Mouse (Mus musculus) liver, postnatal 0 days (tissue): ENCODE data around the gene Tmc8. TPM values are rescaled to one million over a fixed set of nuclear protein-coding genes. Genes with fewer than 3 reads are reported as not detected.
A peak's percentile ranks its signal among the peaks of the same experiment; 100 is the strongest.

ENCODE experiments used
- ATAC-seq: fragments of 200-750 bp; cut with Nextera tagmentation; 2 replicates; pipeline ENCODE4 v1.8.0; 2017; ENCODE audit warnings: mild to moderate bottlenecking, moderate library complexity
- DNase-seq: peaks from one replicate; pipeline ENCODE4 v3.0.0-alpha.2; 2016
- H3K27ac ChIP-seq: fragments of 300-500 bp; sonication (generic); 2 replicates; pipeline ENCODE4 v1.5.1; 2014; ENCODE audit warnings: antibody characterized with exemption, moderate library complexity, mild to moderate bottlenecking, low read depth
- H3K27me3 ChIP-seq: fragments of 300-500 bp; sonication (generic); 2 replicates; pipeline ENCODE4 v1.6.1; 2014; ENCODE audit warnings: low read length, control low read depth, mixed read lengths; ENCODE audit not compliant: insufficient read depth
- H3K36me3 ChIP-seq: fragments of 300-500 bp; sonication (generic); replicated peaks from 2 replicates; pipeline ENCODE4 v1.6.1; 2014; ENCODE audit warnings: mild to moderate bottlenecking, control low read depth, low read length, moderate library complexity, mixed read lengths; ENCODE audit not compliant: insufficient read depth
- H3K4me1 ChIP-seq: fragments of 300-500 bp; sonication (generic); 2 replicates; pipeline ENCODE4 v1.6.1; 2014; ENCODE audit warnings: antibody characterized with exemption, mild to moderate bottlenecking, control low read depth; ENCODE audit not compliant: insufficient read depth
- H3K4me2 ChIP-seq: fragments of 300-500 bp; sonication (generic); 2 replicates; pipeline ENCODE4 v1.6.1; 2014; ENCODE audit warnings: low read depth, mild to moderate bottlenecking, low read length, moderate library complexity, mixed read lengths
- H3K4me3 ChIP-seq: fragments of 300-500 bp; sonication (generic); 2 replicates; pipeline ENCODE4 v1.5.1; 2014; ENCODE audit warnings: low read depth, low read length
- H3K9ac ChIP-seq: fragments of 300-500 bp; sonication (generic); replicated peaks from 2 replicates; pipeline ENCODE4 v1.6.1; 2014; ENCODE audit warnings: mild to moderate bottlenecking, moderate library complexity
- H3K9me3 ChIP-seq: fragments of 300-500 bp; sonication (generic); 2 replicates; pipeline ENCODE4 v1.6.1; 2016; ENCODE audit warnings: mild to moderate bottlenecking, control low read depth, low read length, mixed read lengths
- CTCF ChIP-seq: sonication (generic); IDR thresholded peaks from 2 replicates; pipeline ENCODE4 v1.5.1; 2016; ENCODE audit warnings: antibody characterized with exemption, low read depth
- EP300 ChIP-seq: IDR thresholded peaks from 2 replicates; pipeline ENCODE4 v1.6.1; 2016; ENCODE audit warnings: antibody characterized with exemption, low read depth, mild to moderate bottlenecking
- WGBS: fragments of 180-500 bp; shearing (Covaris S2); extraction: QIAGEN DNeasy Blood & Tissue Kit; methylation state at CpG from one replicate; pipeline ENCODE4 v1.1.7; 2014; ENCODE audit not compliant: insufficient replicate concordance; 5-methylcytosine and 5-hydroxymethylcytosine counted together
- polyA plus RNA-seq: library from polyadenylated mRNA; unstranded; fragments of >200 nt; fragmentation: Nextera tagmentation; extraction: Ambion mirVana; gene quantifications from 2 replicates; pipeline ENCODE4 v1.2.1, GENCODE M21; 2015

Tmc8 gene
- polyA plus RNA-seq, 1 experiment from 2014 or later, result 6.8 TPM

DNA sequence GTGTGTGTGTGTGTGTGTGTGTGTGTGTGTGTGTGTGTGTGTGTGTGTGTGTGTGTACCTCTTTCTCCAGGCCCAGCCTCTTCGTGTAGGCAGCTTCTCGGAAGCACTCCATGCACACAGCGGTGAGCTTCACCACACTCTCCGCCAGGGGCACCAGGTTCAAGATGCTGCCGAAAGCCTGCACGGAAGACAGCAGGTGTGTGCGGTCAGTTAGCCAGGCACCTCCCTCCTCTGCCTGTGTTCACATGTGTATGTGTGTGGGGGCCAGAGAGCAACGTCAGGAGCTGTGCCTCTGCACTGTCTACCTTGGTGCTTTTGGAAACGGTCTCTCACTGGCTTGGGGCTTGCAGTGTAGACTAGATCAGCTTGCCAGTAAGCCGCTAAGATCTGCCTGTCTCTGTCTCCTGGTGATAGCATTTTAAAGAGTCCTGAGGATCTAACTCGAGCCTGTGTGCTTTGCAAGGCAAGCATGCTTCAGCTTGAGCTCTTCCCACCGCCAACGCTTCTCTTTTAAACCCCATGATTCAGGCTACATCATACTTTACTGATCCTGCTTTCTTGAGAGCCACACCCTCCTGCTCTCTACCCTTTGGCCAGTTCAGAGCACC is 34.6 kb downstream of the Tmc8 start:
- Histone ChIP-seq H3K4me3 (no peak overlapping the region), H3K27me3 (no peaks in the 10 kb centered on the region), H3K27ac (no peak overlapping the region), H3K4me1 (peaks cover 9% of the 10 kb centered on the region), H3K4me2 (no peak overlapping the region), H3K9me3 (no peaks in the 10 kb centered on the region), H3K9ac (no peak overlapping the region), H3K36me3 (peaks cover 94% of the 10 kb centered on the region)
- TF ChIP-seq CTCF (no peak), EP300 (no peak)
- 88% methylated on average over 12 of the region's 13 CpGs for WGBS
- ATAC-seq (no peak), DNase-seq (no peak)

DNA sequence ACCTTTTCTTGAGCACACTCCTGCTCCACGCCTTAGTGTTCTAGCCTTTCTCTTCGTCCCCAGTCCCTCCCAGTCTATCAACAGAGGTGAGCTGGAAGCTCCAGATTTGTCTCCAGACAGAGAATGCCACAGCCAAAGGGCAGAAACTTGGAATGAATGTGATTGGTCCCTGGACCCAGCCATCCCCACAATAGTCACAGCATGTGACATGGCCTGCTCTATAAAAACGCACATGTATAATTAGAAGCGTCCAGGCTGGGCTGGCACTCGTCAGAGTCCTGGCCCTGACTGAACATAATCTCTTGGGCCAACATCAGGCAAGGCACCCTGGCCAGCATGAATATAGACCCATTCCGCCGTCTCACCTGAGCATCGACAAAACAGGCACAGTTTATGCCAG is 37.2 kb downstream of the Tmc8 start:
- ATAC-seq, result no peak
- no peaks in the 10 kb centered on the region for H3K27me3 ChIP-seq
- H3K9me3 ChIP-seq, result no peaks in the 10 kb centered on the region
- H3K9ac ChIP-seq, result no peak overlapping the region
- DNase-seq, result no peak
- TF ChIP-seq EP300 (no peak), CTCF (no peak)
- no peak overlapping the region for H3K4me3 ChIP-seq
- 81% methylated on average over 8 of the region's 8 CpGs for WGBS
- no peak overlapping the region for H3K4me2 ChIP-seq
- no peak overlapping the region for H3K27ac ChIP-seq
- H3K4me1 ChIP-seq, result peaks cover 10% of the 10 kb centered on the region
- H3K36me3 ChIP-seq, result peaks cover 93% of the 10 kb centered on the region

DNA sequence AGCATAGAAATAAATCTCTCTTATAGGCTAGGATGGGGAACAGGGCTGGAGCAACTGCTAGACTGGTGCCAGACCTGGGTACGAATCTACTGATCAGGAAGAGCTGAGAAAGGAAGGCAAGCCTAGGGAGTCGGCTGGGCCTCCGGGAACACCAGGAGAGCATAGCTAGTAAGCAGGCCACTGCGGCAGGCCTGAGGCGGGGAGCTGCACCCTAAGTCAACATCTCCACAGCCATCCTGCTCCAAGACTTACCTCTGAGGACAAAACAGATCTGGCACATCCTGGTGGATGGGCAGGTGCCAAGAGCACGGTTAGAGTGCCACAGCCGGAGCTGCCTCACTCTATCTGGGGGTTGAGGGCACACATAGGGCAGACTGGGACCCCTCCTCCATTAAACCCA is 38.3 kb downstream of the Tmc8 start:
- Histone ChIP-seq H3K27ac (no peak overlapping the region), H3K27me3 (no peaks in the 10 kb centered on the region), H3K4me2 (no peak overlapping the region), H3K36me3 (peaks cover 86% of the 10 kb centered on the region), H3K9ac (no peak overlapping the region; the same call in 1 of the 2 replicates), H3K4me1 (peaks cover 18% of the 10 kb centered on the region), H3K4me3 (no peak overlapping the region), H3K9me3 (no peaks in the 10 kb centered on the region)
- ATAC-seq, result no peak
- DNase-seq, result no peak
- TF ChIP-seq EP300, result no peak
- TF ChIP-seq CTCF, result no peak
- 92% methylated on average over 7 of the region's 7 CpGs for WGBS

DNA sequence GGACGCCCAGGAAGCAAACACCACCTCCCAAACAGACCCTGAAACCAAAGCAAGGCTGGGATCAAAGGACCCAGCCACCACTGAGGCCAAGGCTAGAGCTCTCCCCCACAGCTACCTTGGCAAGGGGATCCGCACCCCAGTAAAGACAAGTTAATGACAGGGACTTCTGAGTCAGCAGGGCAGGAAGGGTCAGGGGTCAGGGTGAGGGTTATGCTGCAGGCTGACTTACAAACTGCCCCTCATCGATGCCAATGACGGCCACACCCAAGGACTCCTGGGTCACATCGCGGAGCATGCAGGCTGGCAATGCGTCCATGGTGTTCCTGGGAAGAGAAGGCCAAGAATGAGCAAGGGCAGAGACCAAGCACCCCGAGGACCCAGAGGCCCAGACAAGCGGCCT is 40.0 kb downstream of the Tmc8 start:
- H3K9ac ChIP-seq, result no peak overlapping the region
- peaks cover 29% of the 10 kb centered on the region for H3K4me1 ChIP-seq
- no peaks in the 10 kb centered on the region for H3K27me3 ChIP-seq
- H3K36me3 ChIP-seq, result peaks cover 69% of the 10 kb centered on the region
- no peaks in the 10 kb centered on the region for H3K9me3 ChIP-seq
- 88% methylated on average over 9 of the region's 9 CpGs for WGBS
- no peak overlapping the region for H3K4me2 ChIP-seq
- H3K4me3 ChIP-seq, result no peak overlapping the region
- ATAC-seq, result no peak
- DNase-seq, result no peak
- H3K27ac ChIP-seq, result no peak overlapping the region
- TF ChIP-seq EP300, result no peak
- TF ChIP-seq CTCF, result no peak

DNA sequence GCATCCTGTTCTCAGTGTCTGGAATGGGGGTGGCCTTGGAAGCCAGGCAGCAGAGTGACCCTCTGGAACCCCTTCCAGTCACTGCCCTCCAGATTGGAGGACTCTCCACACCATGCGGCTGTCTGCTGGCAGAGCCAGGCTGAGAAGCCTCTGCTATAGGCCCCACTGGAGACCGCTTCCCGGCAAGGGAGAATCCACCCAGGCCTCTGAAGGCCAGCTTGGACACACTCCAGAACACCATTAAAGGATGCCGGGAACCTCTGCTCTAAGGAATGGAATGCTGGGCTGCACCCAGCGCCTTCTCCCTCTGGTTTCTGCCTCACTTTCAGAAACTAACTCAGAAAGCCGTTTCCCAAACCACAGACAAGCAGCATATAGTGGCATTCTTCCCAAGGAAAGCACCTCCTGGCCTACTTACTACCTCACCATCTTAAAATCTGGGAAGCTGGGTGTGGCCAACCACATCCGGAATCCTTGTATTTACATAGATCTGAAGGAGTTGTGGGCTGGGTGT is 40.9 kb downstream of the Tmc8 start:
- 0 out of 2 replicates have a peak overlapping the region, but pooled peaks have one; percentile 94 for H3K4me2 ChIP-seq
- peaks cover 60% of the 10 kb centered on the region for H3K36me3 ChIP-seq
- H3K27me3 ChIP-seq, result no peaks in the 10 kb centered on the region
- no peak for DNase-seq
- WGBS, result 81% methylated on average over 7 of the region's 7 CpGs
- TF ChIP-seq EP300, result no peak
- TF ChIP-seq CTCF, result no peak
- no peak overlapping the region for H3K4me3 ChIP-seq
- no peaks in the 10 kb centered on the region for H3K9me3 ChIP-seq
- no peak for ATAC-seq
- peak overlapping the region; percentile 8; the same call in 1 of the 2 replicates for H3K27ac ChIP-seq
- no peak overlapping the region for H3K9ac ChIP-seq
- peaks cover 39% of the 10 kb centered on the region for H3K4me1 ChIP-seq

DNA sequence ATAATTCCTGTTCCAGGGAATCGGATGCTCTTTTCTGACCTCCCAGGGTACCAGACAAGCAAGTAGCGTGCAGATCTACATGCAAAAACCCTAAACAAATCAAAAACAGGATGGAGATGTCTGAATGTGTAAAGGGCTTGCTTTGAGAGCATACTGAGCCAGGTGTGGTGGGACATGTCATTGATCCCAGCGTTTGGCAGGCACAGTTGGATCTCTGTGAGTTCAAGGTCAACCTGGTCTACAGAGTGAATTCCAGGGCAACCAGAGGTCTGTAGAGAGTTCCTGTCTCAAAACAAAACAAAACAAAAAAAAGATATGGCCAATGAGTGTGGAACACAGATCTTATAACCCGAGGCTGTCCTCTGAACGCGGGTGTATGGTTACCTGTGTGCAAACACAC is 41.5 kb downstream of the Tmc8 start:
- H3K36me3 ChIP-seq, result peaks cover 54% of the 10 kb centered on the region
- TF ChIP-seq EP300, result no peak
- no peak for TF ChIP-seq CTCF
- no peak for DNase-seq

More for the DNA sequence above, 41.5 kb downstream of the Tmc8 start:
- no peak overlapping the region; the same call in 1 of the 2 replicates for H3K9ac ChIP-seq
- peaks cover 45% of the 10 kb centered on the region for H3K4me1 ChIP-seq
- no peaks in the 10 kb centered on the region for H3K9me3 ChIP-seq
- H3K4me3 ChIP-seq, result no peak overlapping the region
- H3K27me3 ChIP-seq, result no peaks in the 10 kb centered on the region
- 79% methylated on average over 6 of the region's 6 CpGs for WGBS
- peak overlapping the region; percentile 94 for H3K4me2 ChIP-seq
- no peak for ATAC-seq
- H3K27ac ChIP-seq, result no peak overlapping the region
